Mouse (Mus musculus): Measurements from ENCODE around the gene Anxa11. TPM values are rescaled to one million over a fixed set of nuclear protein-coding genes. Genes with fewer than 3 reads are reported as not detected.
"Not testable (repeated sequence)": the region's sequence is repeated elsewhere in the genome, so short reads cannot be mapped to it uniquely, and the experiment has no call there.

Anxa11 gene
- 27.0 and 31.6 TPM in 2 replicates for polyA plus RNA-seq (2015; fragmentation: Nextera tagmentation; extraction: Ambion mirVana)

DNA sequence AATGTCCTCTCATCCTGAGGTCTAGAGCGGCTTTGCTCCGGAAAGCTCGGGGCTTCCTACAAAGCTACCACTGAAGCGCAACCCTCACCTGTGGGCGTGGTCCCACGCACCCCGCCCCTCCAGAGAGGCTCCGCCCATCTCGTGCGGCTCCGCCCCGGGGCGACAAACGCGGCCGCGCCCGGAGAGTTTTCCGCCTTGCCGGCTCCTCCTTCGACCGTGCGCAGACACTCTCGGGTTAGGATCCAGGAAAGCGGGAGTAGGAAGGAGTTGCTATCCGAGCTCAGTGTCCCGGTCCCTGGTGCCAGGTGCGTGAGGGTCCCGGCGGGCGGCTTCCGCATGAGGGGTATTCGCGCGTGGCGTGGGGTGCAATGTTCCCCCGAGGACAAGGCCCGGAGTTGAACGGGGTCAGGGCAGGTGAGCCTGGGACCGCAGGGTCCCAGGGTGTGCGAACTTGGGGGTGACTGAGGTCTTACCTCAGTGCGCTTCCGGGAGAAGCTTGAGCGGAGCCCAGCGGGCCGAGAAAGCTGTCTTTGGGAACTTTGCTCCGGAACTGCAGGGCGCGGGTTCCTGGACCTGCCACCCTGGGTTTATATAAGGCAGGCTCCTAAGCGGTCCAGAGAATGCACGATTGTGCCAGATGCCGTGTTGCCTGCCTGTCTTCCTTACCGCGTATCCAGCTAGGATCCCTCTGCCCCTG, at the start of gene Anxa11:
Gene Anxa11, plus strand, starts transcription at position 166 of the 697 bp plus-strand sequence.
- Histone ChIP-seq H3K36me3 (no peaks in the 10 kb centered on the region), H3K4me1 (replicated peaks) (peaks cover 22% of the 10 kb centered on the region), H3K9me3 (replicated peaks) (no peaks in the 10 kb centered on the region), H3K27me3 (no peaks in the 10 kb centered on the region), H3K9ac (peak within 1 kb of the TSS; percentile 83), H3K27ac (peak within 1 kb of the TSS; percentile 63), H3K4me3 (peak within 1 kb of the TSS; percentile 90), H3K4me2 (peak within 1 kb of the TSS; percentile 95)
- peak; percentile 83 for ATAC-seq (replicated peaks; ENCODE audit: insufficient number of reproducible peaks, insufficient read depth, low FRiP score, low read depth)
- WGBS: under 1% methylated on average over 52 of the region's 54 CpGs

DNA sequence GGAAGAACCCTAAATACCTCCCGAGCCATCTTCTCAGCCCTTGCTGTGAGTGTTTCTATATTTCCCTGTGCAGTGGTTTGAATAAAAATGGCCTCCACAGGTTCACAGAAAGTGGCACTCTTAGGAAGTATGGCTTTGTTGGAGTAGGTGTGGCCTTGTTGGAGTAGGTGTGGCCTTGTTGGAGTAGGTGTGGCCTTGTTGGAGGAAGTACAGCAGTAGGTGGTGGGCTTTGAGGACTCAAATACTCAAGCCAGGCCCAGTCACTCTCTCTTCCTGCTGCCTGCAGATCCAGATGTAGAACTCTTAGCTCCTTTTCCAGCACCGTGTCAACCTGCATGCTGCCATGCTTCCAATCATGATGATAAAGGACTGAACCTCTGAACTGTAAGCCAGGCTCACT, 47.6 kb upstream of the Anxa11 start:
- ATAC-seq (replicated peaks; ENCODE audit: insufficient number of reproducible peaks, insufficient read depth, low FRiP score, low read depth): no peak
- Histone ChIP-seq H3K36me3 (no peaks in the 10 kb centered on the region), H3K4me2 (no peak overlapping the region), H3K9me3 (replicated peaks) (no peaks in the 10 kb centered on the region), H3K4me3 (no peak overlapping the region), H3K27ac (no peak overlapping the region), H3K4me1 (replicated peaks) (peaks cover 6% of the 10 kb centered on the region; the same call in 1 of the 2 replicates), H3K27me3 (no peaks in the 10 kb centered on the region), H3K9ac (no peak overlapping the region)
- 93% methylated on average over 2 of the region's 2 CpGs for WGBS

GRCm38 (mm10) chr14:25795067-25795466, 46.9 kb upstream of the Anxa11 start:
- Histone ChIP-seq H3K27me3 (no peaks in the 10 kb centered on the region), H3K9ac (no peak overlapping the region), H3K4me2 (peak overlapping the region; percentile 41), H3K9me3 (replicated peaks) (no peaks in the 10 kb centered on the region), H3K27ac (peak overlapping the region; percentile 58), H3K4me1 (replicated peaks) (peaks cover 7% of the 10 kb centered on the region), H3K4me3 (no peak overlapping the region), H3K36me3 (no peaks in the 10 kb centered on the region)
- WGBS: 71% methylated on average over 6 of the region's 6 CpGs
- ATAC-seq (replicated peaks; ENCODE audit: insufficient number of reproducible peaks, insufficient read depth, low FRiP score, low read depth): no peak

- 27% methylated on average over 10 of the region's 10 CpGs for WGBS
- no peak overlapping the region for H3K9ac ChIP-seq
- peak overlapping the region; percentile 41 for H3K4me2 ChIP-seq
- no peaks in the 10 kb centered on the region for H3K27me3 ChIP-seq
- H3K27ac ChIP-seq: peak overlapping the region; percentile 58
- H3K4me3 ChIP-seq: no peak overlapping the region
- H3K4me1 ChIP-seq (replicated peaks): peaks cover 12% of the 10 kb centered on the region
- no peaks in the 10 kb centered on the region for H3K36me3 ChIP-seq
- ATAC-seq (replicated peaks; ENCODE audit: insufficient number of reproducible peaks, insufficient read depth, low FRiP score, low read depth): 0 out of 2 replicates have a peak, but pooled peaks have one; percentile 61
- H3K9me3 ChIP-seq (replicated peaks): no peaks in the 10 kb centered on the region
These were observed 46.3 kb upstream of the Anxa11 start for GRCm38 (mm10) chr14:25795561-25796174.

- Histone ChIP-seq H3K27ac (no peak overlapping the region), H3K4me3 (no peak overlapping the region), H3K4me2 (no peak overlapping the region), H3K9me3 (replicated peaks) (no peaks in the 10 kb centered on the region), H3K27me3 (no peaks in the 10 kb centered on the region), H3K4me1 (replicated peaks) (peaks cover 14% of the 10 kb centered on the region), H3K9ac (no peak overlapping the region), H3K36me3 (no peaks in the 10 kb centered on the region)
- no peak for ATAC-seq (replicated peaks; ENCODE audit: insufficient number of reproducible peaks, insufficient read depth, low FRiP score, low read depth)
- 64% methylated on average over 7 of the region's 7 CpGs for WGBS
These were observed 45.3 kb upstream of the Anxa11 start for GRCm38 (mm10) chr14:25796619-25797018.

GRCm38 (mm10) chr14:25800166-25800960, 41.6 kb upstream of the Anxa11 start:
- ATAC-seq (replicated peaks; ENCODE audit: insufficient number of reproducible peaks, insufficient read depth, low FRiP score, low read depth): peak; percentile 39; the same call in 1 of the 2 replicates
- peaks cover 21% of the 10 kb centered on the region for H3K4me1 ChIP-seq (replicated peaks)
- H3K9me3 ChIP-seq (replicated peaks): no peaks in the 10 kb centered on the region
- no peak overlapping the region for H3K9ac ChIP-seq
- H3K27ac ChIP-seq: no peak overlapping the region
- no peak overlapping the region for H3K4me2 ChIP-seq
- H3K36me3 ChIP-seq: no peaks in the 10 kb centered on the region
- H3K4me3 ChIP-seq: no peak overlapping the region
- WGBS: 11% methylated on average over 19 of the region's 19 CpGs
- H3K27me3 ChIP-seq: no peaks in the 10 kb centered on the region

DNA sequence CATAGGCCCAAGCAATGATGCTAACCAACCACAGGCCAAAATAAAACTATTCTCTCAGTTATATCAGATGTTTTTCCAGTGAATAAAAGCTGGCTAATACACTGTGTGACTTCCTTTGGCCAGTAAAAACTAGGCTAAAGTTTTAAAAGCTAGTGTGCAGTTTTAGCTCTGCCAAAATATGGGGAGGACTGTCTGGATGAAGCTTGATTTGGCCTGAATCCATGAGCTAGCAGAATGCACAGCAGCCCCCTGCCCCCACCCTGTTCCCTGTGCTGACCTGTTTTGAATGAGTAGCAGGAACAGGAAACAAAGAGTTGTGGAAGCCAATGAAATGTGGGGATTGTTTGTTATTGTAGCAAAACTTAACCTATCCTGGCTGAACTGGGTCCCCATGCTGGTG, 39.4 kb upstream of the Anxa11 start:
- Histone ChIP-seq H3K9ac (no peak overlapping the region), H3K36me3 (no peaks in the 10 kb centered on the region), H3K27me3 (no peaks in the 10 kb centered on the region), H3K27ac (peak overlapping the region; percentile 24; the same call in 1 of the 2 replicates), H3K9me3 (replicated peaks) (no peaks in the 10 kb centered on the region), H3K4me3 (no peak overlapping the region), H3K4me2 (no peak overlapping the region), H3K4me1 (replicated peaks) (peaks cover 22% of the 10 kb centered on the region)
- ATAC-seq (replicated peaks; ENCODE audit: insufficient number of reproducible peaks, insufficient read depth, low FRiP score, low read depth): no peak

DNA sequence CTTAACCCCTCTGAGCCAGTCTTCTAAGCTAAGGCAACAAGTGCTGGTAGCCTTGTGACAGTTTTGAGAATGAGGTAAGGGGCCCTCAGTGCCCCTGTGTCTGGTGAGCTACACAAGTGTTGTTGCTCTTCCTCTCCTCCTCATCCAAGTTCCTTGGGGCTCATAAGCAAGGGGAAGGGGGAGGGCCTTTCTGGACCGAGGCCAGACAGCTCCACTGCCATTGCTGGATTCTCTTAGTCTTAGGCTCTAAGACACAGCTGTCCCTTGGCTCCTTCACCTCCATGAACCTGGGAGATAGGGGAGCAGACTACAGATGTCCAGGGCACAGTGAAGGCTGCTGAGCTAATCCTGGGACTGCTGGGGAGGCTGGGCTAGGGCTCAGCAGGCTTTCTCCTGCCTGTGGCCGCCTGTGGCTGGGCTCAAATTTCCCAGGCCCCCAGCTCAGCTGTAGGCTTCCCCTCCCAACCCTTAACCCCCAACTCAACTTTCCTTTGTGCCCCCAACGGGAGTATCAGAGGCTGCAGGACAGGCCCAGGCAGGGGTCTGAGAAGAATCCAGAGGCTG, 38.6 kb upstream of the Anxa11 start:
- Histone ChIP-seq H3K4me1 (replicated peaks) (peaks cover 22% of the 10 kb centered on the region), H3K27ac (peak overlapping the region; percentile 24; the same call in 1 of the 2 replicates), H3K36me3 (no peaks in the 10 kb centered on the region), H3K4me3 (no peak overlapping the region), H3K9ac (no peak overlapping the region), H3K27me3 (no peaks in the 10 kb centered on the region), H3K9me3 (replicated peaks) (no peaks in the 10 kb centered on the region), H3K4me2 (no peak overlapping the region)
- ATAC-seq (replicated peaks; ENCODE audit: insufficient number of reproducible peaks, insufficient read depth, low FRiP score, low read depth): no peak
- 41% methylated on average over 3 of the region's 3 CpGs for WGBS

- no peak overlapping the region for H3K4me3 ChIP-seq
- no peak overlapping the region for H3K9ac ChIP-seq
- H3K27ac ChIP-seq: no peak overlapping the region
- no peak overlapping the region for H3K4me2 ChIP-seq
- no peaks in the 10 kb centered on the region for H3K27me3 ChIP-seq
- no peak for ATAC-seq (replicated peaks; ENCODE audit: insufficient number of reproducible peaks, insufficient read depth, low FRiP score, low read depth)
- peaks cover 15% of the 10 kb centered on the region for H3K4me1 ChIP-seq (replicated peaks)
- WGBS: 67% methylated on average over 7 of the region's 7 CpGs
- no peaks in the 10 kb centered on the region for H3K36me3 ChIP-seq
- H3K9me3 ChIP-seq (replicated peaks): no peaks in the 10 kb centered on the region
These were observed 36.1 kb upstream of the Anxa11 start for GRCm38 (mm10) chr14:25805871-25806270.

GRCm38 (mm10) chr14:25806561-25806960, 35.4 kb upstream of the Anxa11 start:
- no peak overlapping the region for H3K4me2 ChIP-seq
- no peak overlapping the region for H3K9ac ChIP-seq
- no peaks in the 10 kb centered on the region for H3K36me3 ChIP-seq
- no peak for ATAC-seq (replicated peaks; ENCODE audit: insufficient number of reproducible peaks, insufficient read depth, low FRiP score, low read depth)
- H3K9me3 ChIP-seq (replicated peaks): no peaks in the 10 kb centered on the region
- H3K27ac ChIP-seq: no peak overlapping the region
- no peak overlapping the region for H3K4me3 ChIP-seq
- 84% methylated on average over 7 of the region's 7 CpGs for WGBS
- no peaks in the 10 kb centered on the region for H3K27me3 ChIP-seq
- peaks cover 14% of the 10 kb centered on the region for H3K4me1 ChIP-seq (replicated peaks)

DNA sequence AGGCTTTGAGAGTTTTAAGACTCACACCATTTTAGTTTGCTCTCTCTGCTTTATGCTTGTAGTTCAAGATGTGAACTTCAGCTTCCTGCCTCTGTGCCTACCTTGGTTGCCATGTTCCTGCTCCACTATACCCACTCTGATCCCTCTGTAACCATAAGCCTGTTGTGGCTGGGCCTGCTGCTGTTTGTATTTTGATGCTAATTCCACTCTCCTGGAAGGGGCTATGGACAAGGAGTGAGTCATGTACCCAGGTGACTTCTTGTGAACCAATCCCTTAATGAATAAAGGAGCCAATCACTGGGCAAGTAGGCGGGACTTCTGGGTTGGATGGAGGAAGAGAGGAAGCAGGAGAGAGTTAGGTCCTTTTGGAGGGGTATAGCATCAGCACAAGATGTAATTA, 30.9 kb upstream of the Anxa11 start:
- 76% methylated on average over 1 of the region's 1 CpGs for WGBS
- H3K36me3 ChIP-seq; H3K4me3 ChIP-seq; ATAC-seq (replicated peaks; ENCODE audit: insufficient number of reproducible peaks, insufficient read depth, low FRiP score, low read depth); H3K4me2 ChIP-seq; H3K27ac ChIP-seq; H3K9me3 ChIP-seq (replicated peaks); H3K9ac ChIP-seq; H3K27me3 ChIP-seq; H3K4me1 ChIP-seq (replicated peaks): not testable (repeated sequence)
